Mouse (Mus musculus) lung, postnatal 0 days (tissue): ENCODE measurements around the gene Rrp9. TPM values are rescaled to one million over a fixed set of nuclear protein-coding genes. Genes with fewer than 3 reads are reported as not detected.

Source experiments
- ATAC-seq: fragments of 200-750 bp; cut with Nextera tagmentation; 2 replicates; pipeline ENCODE4 v1.8.0; 2017; ENCODE audit warnings: moderate library complexity
- DNase-seq: peaks from one replicate; pipeline ENCODE4 v3.0.0-alpha.2; 2016; ENCODE audit warnings: low spot score
- H3K27ac ChIP-seq: fragments of 300-500 bp; sonication (generic); 2 replicates; pipeline ENCODE4 v1.5.1; 2014; ENCODE audit warnings: antibody characterized with exemption, mild to moderate bottlenecking, low read length, mixed read lengths
- H3K27me3 ChIP-seq: fragments of 300-500 bp; sonication (generic); replicated peaks from 2 replicates; pipeline ENCODE4 v1.6.1; 2014; ENCODE audit warnings: low read length, mixed read lengths; ENCODE audit not compliant: insufficient read depth
- H3K36me3 ChIP-seq: fragments of 300-500 bp; sonication (generic); 2 replicates; pipeline ENCODE4 v1.6.1; 2014; ENCODE audit warnings: low read length, mixed read lengths; ENCODE audit not compliant: insufficient read depth
- H3K4me1 ChIP-seq: fragments of 300-500 bp; sonication (generic); 2 replicates; pipeline ENCODE4 v1.6.1; 2014; ENCODE audit warnings: antibody characterized with exemption, low read depth, low read length, mixed read lengths; ENCODE audit not compliant: insufficient read depth
- H3K4me2 ChIP-seq: fragments of 300-500 bp; sonication (generic); replicated peaks from 2 replicates; pipeline ENCODE4 v1.6.1; 2014; ENCODE audit warnings: low read depth, mild to moderate bottlenecking, low read length, moderate library complexity, mixed read lengths
- H3K4me3 ChIP-seq: fragments of 300-500 bp; sonication (generic); 2 replicates; pipeline ENCODE4 v1.5.1; 2014; ENCODE audit warnings: low read depth, low read length
- H3K9ac ChIP-seq: fragments of 300-500 bp; sonication (generic); replicated peaks from 2 replicates; pipeline ENCODE4 v1.6.1; 2014; ENCODE audit warnings: low read depth, mild to moderate bottlenecking
- H3K9me3 ChIP-seq: fragments of 300-500 bp; sonication (generic); 2 replicates; pipeline ENCODE4 v1.6.1; 2016; ENCODE audit warnings: low read length, mixed read lengths
- CTCF ChIP-seq: IDR thresholded peaks from 2 replicates; pipeline ENCODE4 v1.5.1; 2016; ENCODE audit warnings: antibody characterized with exemption, mild to moderate bottlenecking
- EP300 ChIP-seq: IDR thresholded peaks from 2 replicates; pipeline ENCODE4 v1.6.1; 2016; ENCODE audit warnings: antibody characterized with exemption, mild to moderate bottlenecking, control low read depth
- WGBS: fragments of 180-500 bp; shearing (Covaris S2); extraction: QIAGEN DNeasy Blood & Tissue Kit; methylation state at CpG from one replicate; pipeline ENCODE4 v1.1.7; 2014; 5-methylcytosine and 5-hydroxymethylcytosine counted together
- polyA plus RNA-seq: library from polyadenylated mRNA; unstranded; fragments of >200 nt; fragmentation: Nextera tagmentation; extraction: Ambion mirVana; gene quantifications from 2 replicates; pipeline ENCODE4 v1.2.1, GENCODE M21; 2015

Gene Rrp9
- polyA plus RNA-seq, 1 experiment from 2014 or later, result 19.4 TPM

GRCm38 (mm10) chr9:106450661-106451060 lies 25.1 kb upstream of the Rrp9 start:
- ATAC-seq (no peak), DNase-seq (peak; percentile 49)
- Histone ChIP-seq H3K4me2 (no peak overlapping the region), H3K9ac (no peak overlapping the region), H3K4me1 (peaks cover 12% of the 10 kb centered on the region; the same call in 1 of the 2 replicates), H3K27ac (no peak overlapping the region), H3K36me3 (no peaks in the 10 kb centered on the region), H3K27me3 (no peaks in the 10 kb centered on the region), H3K9me3 (no peaks in the 10 kb centered on the region), H3K4me3 (no peak overlapping the region)
- 12% methylated on average over 9 of the region's 9 CpGs for WGBS
- TF ChIP-seq CTCF (no peak), EP300 (no peak)

GRCm38 (mm10) chr9:106451298-106451697 lies 24.5 kb upstream of the Rrp9 start:
- Histone ChIP-seq H3K27me3 (no peaks in the 10 kb centered on the region), H3K9me3 (no peaks in the 10 kb centered on the region), H3K4me1 (peaks cover 12% of the 10 kb centered on the region; the same call in 1 of the 2 replicates), H3K27ac (no peak overlapping the region), H3K36me3 (no peaks in the 10 kb centered on the region), H3K4me3 (no peak overlapping the region), H3K9ac (no peak overlapping the region), H3K4me2 (no peak overlapping the region)
- 65% methylated on average over 11 of the region's 11 CpGs for WGBS
- ATAC-seq (no peak), DNase-seq (no peak)
- no peak for TF ChIP-seq EP300
- TF ChIP-seq CTCF, result no peak

- Histone ChIP-seq H3K4me1 (peaks cover 12% of the 10 kb centered on the region; the same call in 1 of the 2 replicates), H3K9ac (no peak overlapping the region), H3K4me3 (no peak overlapping the region), H3K27ac (no peak overlapping the region), H3K27me3 (no peaks in the 10 kb centered on the region), H3K36me3 (no peaks in the 10 kb centered on the region), H3K9me3 (no peaks in the 10 kb centered on the region), H3K4me2 (no peak overlapping the region)
- DNase-seq (no peak), ATAC-seq (no peak)
- WGBS, result 62% methylated on average over 2 of the region's 2 CpGs
- TF ChIP-seq CTCF, result no peak
- TF ChIP-seq EP300, result no peak
These were observed 23.9 kb upstream of the Rrp9 start for GRCm38 (mm10) chr9:106451899-106452298.

GRCm38 (mm10) chr9:106452351-106452750 lies 23.4 kb upstream of the Rrp9 start:
- TF ChIP-seq EP300, result no peak
- TF ChIP-seq CTCF, result no peak
- no peak overlapping the region for H3K4me3 ChIP-seq
- peaks cover 12% of the 10 kb centered on the region; the same call in 1 of the 2 replicates for H3K4me1 ChIP-seq

GRCm38 (mm10) chr9:106452821-106453220 lies 22.9 kb upstream of the Rrp9 start:
- Histone ChIP-seq H3K4me3 (no peak overlapping the region), H3K9ac (no peak overlapping the region; the same call in 1 of the 2 replicates), H3K9me3 (no peaks in the 10 kb centered on the region), H3K36me3 (no peaks in the 10 kb centered on the region), H3K27me3 (no peaks in the 10 kb centered on the region), H3K27ac (no peak overlapping the region), H3K4me1 (peaks cover 12% of the 10 kb centered on the region; the same call in 1 of the 2 replicates), H3K4me2 (peak overlapping the region; percentile 79; the same call in 1 of the 2 replicates)
- no peak for ATAC-seq
- TF ChIP-seq EP300, result no peak
- no peak for TF ChIP-seq CTCF
- DNase-seq, result no peak
- WGBS, result 3% methylated on average over 7 of the region's 7 CpGs

More at GRCm38 (mm10) chr9:106452351-106452750, 23.4 kb upstream of the Rrp9 start:
- H3K9ac ChIP-seq, result no peak overlapping the region
- no peak overlapping the region for H3K27ac ChIP-seq
- WGBS, result 45% methylated on average over 6 of the region's 6 CpGs
- no peak for DNase-seq
- no peaks in the 10 kb centered on the region for H3K9me3 ChIP-seq
- H3K27me3 ChIP-seq, result no peaks in the 10 kb centered on the region
- no peak overlapping the region for H3K4me2 ChIP-seq
- H3K36me3 ChIP-seq, result no peaks in the 10 kb centered on the region
- no peak for ATAC-seq

- peak; percentile 67 for DNase-seq
- Histone ChIP-seq H3K27ac (peak within 1 kb of the TSS; percentile 62; the same call in 1 of the 2 replicates), H3K36me3 (no peaks in the 10 kb centered on the region), H3K4me1 (peaks cover 9% of the 10 kb centered on the region; the same call in 1 of the 2 replicates), H3K4me2 (peak within 1 kb of the TSS; percentile 79), H3K9me3 (no peaks in the 10 kb centered on the region), H3K27me3 (no peaks in the 10 kb centered on the region), H3K9ac (peak within 1 kb of the TSS; percentile 51), H3K4me3 (peak within 1 kb of the TSS; percentile 56)
- TF ChIP-seq EP300, result no peak
- no peak for TF ChIP-seq CTCF
- WGBS, result 1% methylated on average over 29 of the region's 74 CpGs
- peak; percentile 77 for ATAC-seq
These were observed 22.3 kb upstream of the Rrp9 start, which contains the start of gene Pcbp4 for GRCm38 (mm10) chr9:106453271-106454070. TSS of gene Pcbp4 (plus strand) at chr9:106453291.
